Mouse (Mus musculus) neural tube, embryonic 15.5 days (tissue): ENCODE data around the gene Hoxd10. TPM values are rescaled to one million over a fixed set of nuclear protein-coding genes. Genes with fewer than 3 reads are reported as not detected.

Experiments
- ATAC-seq: fragments of 200-750 bp; cut with Nextera tagmentation; 2 replicates; pipeline ENCODE4 v1.8.0; 2017; ENCODE audit warnings: mild to moderate bottlenecking, moderate TSS enrichment, moderate library complexity; ENCODE audit not compliant: low FRiP score
- H3K27ac ChIP-seq: fragments of 300-500 bp; sonication (generic); replicated peaks from 2 replicates; pipeline ENCODE4 v1.5.1; 2015; ENCODE audit warnings: mild to moderate bottlenecking, inconsistent platforms
- H3K27me3 ChIP-seq: fragments of 300-500 bp; sonication (generic); replicated peaks from 2 replicates; pipeline ENCODE4 v1.6.1; 2015; ENCODE audit warnings: inconsistent platforms
- H3K36me3 ChIP-seq: fragments of 300-500 bp; sonication (generic); 2 replicates; pipeline ENCODE4 v1.6.1; 2015; ENCODE audit warnings: inconsistent platforms
- H3K4me1 ChIP-seq: fragments of 300-500 bp; sonication (generic); 2 replicates; pipeline ENCODE4 v1.6.1; 2015; ENCODE audit warnings: inconsistent platforms
- H3K4me2 ChIP-seq: fragments of 300-500 bp; sonication (generic); 2 replicates; pipeline ENCODE4 v1.6.1; 2015; ENCODE audit warnings: inconsistent platforms, mild to moderate bottlenecking, moderate library complexity
- H3K4me3 ChIP-seq: fragments of 300-500 bp; sonication (generic); replicated peaks from 2 replicates; pipeline ENCODE4 v1.5.1; 2015; ENCODE audit warnings: mild to moderate bottlenecking, inconsistent platforms
- H3K9ac ChIP-seq: fragments of 300-500 bp; sonication (generic); replicated peaks from 2 replicates; pipeline ENCODE4 v1.6.1; 2015; ENCODE audit warnings: mild to moderate bottlenecking, inconsistent platforms
- H3K9me3 ChIP-seq: fragments of 300-500 bp; sonication (generic); replicated peaks from 2 replicates; pipeline ENCODE4 v1.6.1; 2016; ENCODE audit warnings: inconsistent platforms
- WGBS: fragments of 180-500 bp; shearing (Covaris S2); methylation state at CpG from one replicate; pipeline ENCODE4 v1.1.7; 2015; ENCODE audit warnings: mixed read lengths; 5-methylcytosine and 5-hydroxymethylcytosine counted together
- polyA plus RNA-seq: library from polyadenylated mRNA; unstranded; fragments of >200 nt; fragmentation: Nextera tagmentation; extraction: Ambion mirVana; gene quantifications from 2 replicates; pipeline ENCODE4 v1.2.1, GENCODE M21; 2015

The Hoxd10 gene
- 61.8 and 83.6 TPM in 2 replicates for polyA plus RNA-seq

GRCm38 (mm10) chr2:74691022-74691951, at the start of gene Hoxd10:
Gene Hoxd10, plus strand, starts transcription at chr2:74691924.
- H3K4me3 ChIP-seq = peak within 1 kb of the TSS; percentile 50
- peak within 1 kb of the TSS; percentile 52 for H3K9ac ChIP-seq
- H3K9me3 ChIP-seq = no peaks in the 10 kb centered on the region
- peak within 1 kb of the TSS; percentile 68 for H3K4me2 ChIP-seq
- H3K27ac ChIP-seq = peak within 1 kb of the TSS; percentile 84
- peaks cover 57% of the 10 kb centered on the region for H3K27me3 ChIP-seq
- H3K4me1 ChIP-seq = peaks cover 33% of the 10 kb centered on the region
- ATAC-seq = peak; percentile 79
- no peaks in the 10 kb centered on the region for H3K36me3 ChIP-seq
- WGBS = under 1% methylated on average over 56 of the region's 56 CpGs

- no peak overlapping the region for H3K9ac ChIP-seq
- H3K27ac ChIP-seq = no peak overlapping the region
- no peak for ATAC-seq
- no peaks in the 10 kb centered on the region for H3K4me1 ChIP-seq
- H3K9me3 ChIP-seq = no peaks in the 10 kb centered on the region
- 48% methylated on average over 5 of the region's 5 CpGs for WGBS
- H3K27me3 ChIP-seq = peaks cover 36% of the 10 kb centered on the region
- H3K4me3 ChIP-seq = no peak overlapping the region
- H3K4me2 ChIP-seq = no peak overlapping the region
- no peaks in the 10 kb centered on the region for H3K36me3 ChIP-seq
These were observed 49.3 kb upstream of the Hoxd10 start for GRCm38 (mm10) chr2:74642431-74642830.

GRCm38 (mm10) chr2:74645631-74646030, 46.1 kb upstream of the Hoxd10 start:
- Histone ChIP-seq H3K36me3 (no peaks in the 10 kb centered on the region), H3K4me1 (peaks cover 3% of the 10 kb centered on the region; the same call in 1 of the 2 replicates), H3K9ac (no peak overlapping the region), H3K27me3 (peaks cover 68% of the 10 kb centered on the region), H3K27ac (no peak overlapping the region), H3K4me2 (no peak overlapping the region), H3K9me3 (no peaks in the 10 kb centered on the region), H3K4me3 (no peak overlapping the region)
- ATAC-seq = no peak
- WGBS = 83% methylated on average over 3 of the region's 3 CpGs

GRCm38 (mm10) chr2:74647082-74647864, 44.5 kb upstream of the Hoxd10 start:
- no peak overlapping the region for H3K27ac ChIP-seq
- 20% methylated on average over 7 of the region's 7 CpGs for WGBS
- H3K4me1 ChIP-seq = peaks cover 3% of the 10 kb centered on the region; the same call in 1 of the 2 replicates
- no peaks in the 10 kb centered on the region for H3K9me3 ChIP-seq
- no peak overlapping the region for H3K4me2 ChIP-seq
- H3K27me3 ChIP-seq = peaks cover 82% of the 10 kb centered on the region
- no peak overlapping the region for H3K4me3 ChIP-seq
- H3K36me3 ChIP-seq = no peaks in the 10 kb centered on the region
- no peak for ATAC-seq
- H3K9ac ChIP-seq = no peak overlapping the region

- Histone ChIP-seq H3K27me3 (peaks cover 73% of the 10 kb centered on the region), H3K4me1 (peaks cover 12% of the 10 kb centered on the region), H3K36me3 (no peaks in the 10 kb centered on the region), H3K9me3 (no peaks in the 10 kb centered on the region), H3K27ac (no peak overlapping the region), H3K4me3 (no peak overlapping the region), H3K9ac (no peak overlapping the region), H3K4me2 (no peak overlapping the region)
- 39% methylated on average over 2 of the region's 2 CpGs for WGBS
- ATAC-seq = no peak
These were observed 38.8 kb upstream of the Hoxd10 start for GRCm38 (mm10) chr2:74652996-74653340.

- no peak overlapping the region for H3K9ac ChIP-seq
- WGBS = 9% methylated on average over 17 of the region's 17 CpGs
- H3K4me2 ChIP-seq = no peak overlapping the region
- no peak overlapping the region for H3K4me3 ChIP-seq
- ATAC-seq = no peak
- peaks cover 69% of the 10 kb centered on the region for H3K27me3 ChIP-seq
- peaks cover 9% of the 10 kb centered on the region for H3K4me1 ChIP-seq
- no peaks in the 10 kb centered on the region for H3K36me3 ChIP-seq
- no peaks in the 10 kb centered on the region for H3K9me3 ChIP-seq
- no peak overlapping the region for H3K27ac ChIP-seq
These were observed 37.8 kb upstream of the Hoxd10 start for GRCm38 (mm10) chr2:74653781-74654535.

GRCm38 (mm10) chr2:74654743-74655419, 36.8 kb upstream of the Hoxd10 start:
- Histone ChIP-seq H3K4me2 (no peak overlapping the region), H3K9me3 (no peaks in the 10 kb centered on the region), H3K27me3 (peaks cover 65% of the 10 kb centered on the region), H3K27ac (no peak overlapping the region), H3K9ac (no peak overlapping the region), H3K36me3 (no peaks in the 10 kb centered on the region), H3K4me3 (no peak overlapping the region), H3K4me1 (peaks cover 12% of the 10 kb centered on the region)
- WGBS = 4% methylated on average over 20 of the region's 20 CpGs
- no peak for ATAC-seq

GRCm38 (mm10) chr2:74655420-74655781, 36.3 kb upstream of the Hoxd10 start:
- Histone ChIP-seq H3K36me3 (no peaks in the 10 kb centered on the region), H3K4me3 (peak overlapping the region; percentile 38), H3K9ac (no peak overlapping the region), H3K27ac (no peak overlapping the region), H3K27me3 (peaks cover 63% of the 10 kb centered on the region), H3K9me3 (no peaks in the 10 kb centered on the region), H3K4me1 (peaks cover 12% of the 10 kb centered on the region), H3K4me2 (peak overlapping the region; percentile 59)
- ATAC-seq = no peak
- WGBS = 0% methylated on average over 7 of the region's 47 CpGs

GRCm38 (mm10) chr2:74655821-74656631, 35.7 kb upstream of the Hoxd10 start:
- Histone ChIP-seq H3K36me3 (no peaks in the 10 kb centered on the region), H3K27me3 (peaks cover 63% of the 10 kb centered on the region), H3K4me3 (peak overlapping the region; percentile 38), H3K9ac (no peak overlapping the region), H3K9me3 (no peaks in the 10 kb centered on the region), H3K27ac (no peak overlapping the region), H3K4me2 (peak overlapping the region; percentile 59), H3K4me1 (peaks cover 12% of the 10 kb centered on the region)
- no peak for ATAC-seq
- WGBS = under 1% methylated on average over 63 of the region's 69 CpGs

- no peak overlapping the region for H3K4me3 ChIP-seq
- H3K4me1 ChIP-seq = peaks cover 14% of the 10 kb centered on the region
- H3K27ac ChIP-seq = no peak overlapping the region
- H3K4me2 ChIP-seq = no peak overlapping the region
- WGBS = 3% methylated on average over 4 of the region's 4 CpGs
- H3K9me3 ChIP-seq = no peaks in the 10 kb centered on the region
- H3K36me3 ChIP-seq = no peaks in the 10 kb centered on the region
- ATAC-seq = no peak
- no peak overlapping the region for H3K9ac ChIP-seq
- peaks cover 66% of the 10 kb centered on the region for H3K27me3 ChIP-seq
These were observed 35.1 kb upstream of the Hoxd10 start for GRCm38 (mm10) chr2:74656632-74657021.
